Mouse (Mus musculus) thymus, adult 18-20 months (tissue): ENCODE data around the gene Fkbp4.

Experiments used
- DNase-seq, 2 experiments: peaks; one replicate each; pipeline ENCODE4 v3.0.0; 2022; ENCODE audit warnings: mixed read lengths in 2 of 2

Gene Fkbp4

DNA sequence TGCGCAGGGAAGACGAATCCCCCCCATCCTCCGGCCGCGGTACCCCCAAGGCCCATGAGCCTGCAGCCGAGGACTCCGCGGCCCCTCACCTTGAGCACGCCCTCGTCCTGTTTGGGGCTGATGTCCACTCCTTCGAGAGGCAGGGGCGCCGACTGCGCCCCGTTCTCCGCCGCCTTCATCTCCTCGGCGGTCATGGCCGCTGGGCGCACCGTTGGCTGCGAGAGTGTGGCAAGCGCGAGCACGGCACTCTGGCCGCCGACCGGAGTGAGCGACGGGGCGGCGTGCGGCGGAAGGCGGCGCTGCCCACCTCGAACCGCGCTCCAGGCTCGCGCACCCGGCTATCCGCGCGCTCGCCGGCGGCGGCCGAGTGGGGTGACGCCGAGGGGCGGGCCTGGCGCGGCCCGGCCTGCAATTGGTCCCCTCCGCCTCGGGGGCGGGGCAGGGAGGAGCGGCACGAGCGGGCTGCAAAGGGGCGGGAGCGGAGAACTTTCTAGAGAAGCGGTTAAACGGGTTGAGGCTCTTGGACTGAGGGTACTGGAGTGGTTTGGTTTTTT is at the start of gene Fkbp4:
TSS of gene Fkbp4 (minus strand) at position 361 of the 554 bp plus-strand sequence.
- DNase-seq = peak; percentile 90 to 91

DNA sequence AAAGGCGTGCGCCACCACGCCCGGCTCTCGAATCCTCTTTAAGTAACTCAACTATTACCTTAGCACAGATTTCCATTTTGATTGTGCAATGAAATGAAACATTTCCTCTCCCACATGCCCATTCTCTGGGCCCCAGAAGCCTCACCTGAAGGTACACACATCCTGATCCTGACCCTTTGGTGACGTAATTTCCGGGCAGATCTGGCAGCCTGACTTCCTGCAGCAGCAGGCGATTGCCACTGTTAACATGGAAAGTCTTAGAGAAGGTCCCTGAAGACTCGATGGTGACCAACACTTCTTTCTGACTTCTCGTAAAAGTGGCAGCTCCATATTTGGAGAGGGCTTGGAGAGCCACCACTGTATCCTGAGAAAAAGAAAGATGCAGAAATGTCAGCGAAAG is 49.3 kb upstream of the Fkbp4 start:
- no peak for DNase-seq

GRCm38 (mm10) chr6:128479463-128480454 is 41.3 kb upstream of the Fkbp4 start:
- peak; percentile 81 to 85 for DNase-seq

DNA sequence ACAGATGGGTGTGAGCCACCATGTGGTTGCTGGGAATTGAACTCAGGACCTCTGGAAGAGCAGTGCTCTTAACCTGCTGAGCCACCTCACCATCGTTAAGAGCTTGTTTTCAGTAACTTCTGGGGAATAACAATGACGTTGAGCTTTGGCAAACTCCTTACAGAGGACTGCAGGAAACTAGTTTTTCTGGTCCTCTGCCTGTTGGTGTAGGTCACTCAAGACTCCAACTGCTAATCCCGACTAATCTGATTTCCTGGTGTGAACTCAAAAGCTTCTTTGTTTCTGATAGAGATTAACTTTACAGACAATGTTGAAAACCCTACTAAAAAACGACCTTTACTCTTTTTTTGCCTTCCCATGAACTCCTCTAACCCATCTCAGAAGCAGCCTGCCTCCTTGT is 39.0 kb upstream of the Fkbp4 start:
- DNase-seq = no peak

DNA sequence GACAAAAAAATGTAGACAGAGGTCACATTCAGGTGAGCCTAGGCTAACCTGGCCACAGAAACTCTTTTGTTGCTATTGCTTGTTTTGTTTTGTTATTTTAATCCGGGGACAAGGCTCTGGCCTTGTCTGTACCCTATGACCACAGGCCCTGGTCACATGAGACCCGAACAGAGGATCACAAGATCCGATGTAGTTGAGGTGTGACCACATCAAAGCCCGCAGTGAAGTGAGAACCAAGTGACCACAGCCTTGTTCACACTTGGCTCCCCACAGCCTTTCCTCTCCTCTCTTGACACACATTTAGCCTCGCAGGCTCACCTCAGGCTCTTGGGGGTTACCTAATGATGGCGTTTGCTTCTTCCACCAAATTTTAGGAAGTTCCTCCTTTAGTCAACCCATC is 35.6 kb upstream of the Fkbp4 start:
- DNase-seq = no peak

DNA sequence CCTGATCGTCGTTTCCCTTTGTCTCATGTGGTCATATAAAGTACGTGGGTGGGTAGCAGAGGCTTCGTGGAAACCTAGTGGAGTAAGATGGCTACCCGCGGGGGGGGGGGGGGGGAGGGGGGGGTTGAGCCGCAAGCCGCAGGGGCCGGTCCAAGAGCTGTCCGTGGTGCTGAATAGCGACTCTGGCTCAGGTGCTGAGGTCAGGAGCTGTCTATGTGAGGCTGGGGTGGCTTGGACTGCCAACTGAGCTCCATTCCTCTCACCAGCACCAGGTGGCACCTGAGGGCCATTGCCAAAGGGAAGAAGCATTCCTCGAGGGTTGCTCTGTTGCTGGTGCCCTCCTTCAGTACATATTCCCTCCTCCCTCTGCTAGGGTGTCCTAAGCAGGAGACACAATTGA is 31.0 kb upstream of the Fkbp4 start:
- DNase-seq = no peak

DNA sequence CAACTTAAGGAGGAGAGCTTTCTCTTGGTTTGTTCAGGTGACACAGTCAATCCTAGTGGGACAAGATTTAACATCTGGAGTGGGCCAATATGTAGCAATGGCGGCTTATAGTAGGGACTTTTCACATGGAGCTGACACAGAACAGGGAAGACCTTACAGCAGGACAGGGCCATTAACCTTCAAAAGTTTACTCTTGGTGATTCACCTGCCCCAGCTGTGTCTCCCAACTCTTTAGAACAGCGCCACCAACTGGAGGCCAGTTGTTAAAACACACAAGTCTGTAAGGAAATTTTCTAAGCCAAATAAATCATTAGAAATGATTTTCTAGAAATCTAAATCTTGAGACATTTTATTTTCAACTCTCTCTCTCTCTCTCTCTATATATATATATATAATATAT is 28.8 kb upstream of the Fkbp4 start:
- DNase-seq = no peak

GRCm38 (mm10) chr6:128466563-128466962 is 28.1 kb upstream of the Fkbp4 start:
- DNase-seq = no peak

- DNase-seq = no peak
Measured at GRCm38 (mm10) chr6:128466043-128466442, 27.6 kb upstream of the Fkbp4 start.

- DNase-seq = no peak
Measured at GRCm38 (mm10) chr6:128464996-128465395, 26.5 kb upstream of the Fkbp4 start.

DNA sequence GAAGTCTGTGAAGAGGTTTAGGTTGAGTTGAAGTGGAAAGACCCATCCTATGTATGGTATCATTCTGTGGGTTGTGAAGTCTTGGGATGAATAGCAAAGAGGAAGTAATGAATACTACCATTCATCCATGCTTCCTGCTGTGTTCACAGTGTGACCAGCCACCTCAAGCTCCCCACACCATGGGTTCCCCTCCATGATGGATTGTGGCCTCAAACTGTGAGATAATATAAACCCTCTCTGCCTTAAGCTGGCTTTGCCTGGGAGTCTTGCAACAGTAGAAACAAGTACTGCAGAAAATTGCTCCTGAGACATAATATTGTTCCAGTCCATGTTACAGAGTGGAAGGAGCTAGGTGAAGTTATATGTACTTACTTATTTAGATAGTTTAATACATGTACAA is 23.1 kb upstream of the Fkbp4 start:
- no peak for DNase-seq

DNA sequence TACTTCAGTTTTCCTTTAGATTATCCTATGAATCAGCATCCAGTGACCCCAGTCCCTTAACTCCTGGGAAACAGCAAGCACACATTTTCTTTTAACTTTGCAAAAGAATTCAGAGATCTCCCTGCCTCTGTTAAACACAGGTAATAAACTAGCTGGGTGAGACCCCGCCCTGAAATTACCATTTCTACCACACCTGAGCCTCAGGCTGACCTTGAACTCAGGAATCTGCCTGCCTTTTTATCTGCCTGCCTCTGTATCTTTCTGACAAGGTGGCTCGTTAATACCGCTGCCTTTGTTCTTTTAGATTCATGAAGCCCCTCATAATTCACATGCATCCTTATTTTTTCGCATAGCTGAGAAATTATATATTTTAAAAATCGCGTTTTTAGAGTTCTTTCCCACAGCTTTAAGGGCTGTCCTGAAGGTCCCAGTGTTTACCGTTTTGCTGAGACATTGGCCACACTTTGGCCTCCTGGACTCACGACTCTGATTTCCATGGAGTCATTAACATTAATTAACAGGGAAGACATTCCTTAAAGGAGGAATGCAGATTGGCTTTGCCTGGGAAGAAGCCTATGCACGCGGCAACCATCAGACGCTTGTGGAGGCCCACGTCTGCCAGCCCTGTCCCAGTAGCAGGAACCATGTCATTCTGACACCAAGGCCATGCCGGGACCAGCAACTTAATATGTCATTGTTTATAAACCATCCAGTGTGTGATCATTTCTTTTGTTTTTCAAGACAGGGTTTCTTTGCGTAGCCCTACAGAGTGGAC is 22.4 kb upstream of the Fkbp4 start:
- no peak for DNase-seq

DNA sequence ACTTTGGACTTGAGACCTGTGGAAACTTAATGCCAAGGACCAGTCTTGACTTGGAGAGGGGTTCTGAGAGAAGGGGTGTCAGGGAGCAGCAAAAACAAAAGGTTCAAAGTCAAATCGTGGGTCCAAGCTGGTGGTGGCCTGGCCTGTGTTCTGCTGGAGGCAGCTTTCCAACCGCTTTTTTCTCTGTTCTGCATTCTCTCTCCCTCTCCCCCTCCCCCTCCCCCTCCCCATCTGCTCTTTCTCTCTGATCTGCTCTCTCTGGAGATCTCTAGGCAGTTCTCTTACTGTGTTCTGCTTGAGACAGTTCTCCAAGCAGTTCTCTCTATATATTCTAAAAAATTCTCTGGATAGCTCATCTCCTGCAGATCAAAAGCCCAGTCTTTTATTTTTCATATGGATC is 21.8 kb upstream of the Fkbp4 start:
- no peak for DNase-seq

GRCm38 (mm10) chr6:128457186-128457585 is 18.7 kb upstream of the Fkbp4 start:
- no peak for DNase-seq

DNA sequence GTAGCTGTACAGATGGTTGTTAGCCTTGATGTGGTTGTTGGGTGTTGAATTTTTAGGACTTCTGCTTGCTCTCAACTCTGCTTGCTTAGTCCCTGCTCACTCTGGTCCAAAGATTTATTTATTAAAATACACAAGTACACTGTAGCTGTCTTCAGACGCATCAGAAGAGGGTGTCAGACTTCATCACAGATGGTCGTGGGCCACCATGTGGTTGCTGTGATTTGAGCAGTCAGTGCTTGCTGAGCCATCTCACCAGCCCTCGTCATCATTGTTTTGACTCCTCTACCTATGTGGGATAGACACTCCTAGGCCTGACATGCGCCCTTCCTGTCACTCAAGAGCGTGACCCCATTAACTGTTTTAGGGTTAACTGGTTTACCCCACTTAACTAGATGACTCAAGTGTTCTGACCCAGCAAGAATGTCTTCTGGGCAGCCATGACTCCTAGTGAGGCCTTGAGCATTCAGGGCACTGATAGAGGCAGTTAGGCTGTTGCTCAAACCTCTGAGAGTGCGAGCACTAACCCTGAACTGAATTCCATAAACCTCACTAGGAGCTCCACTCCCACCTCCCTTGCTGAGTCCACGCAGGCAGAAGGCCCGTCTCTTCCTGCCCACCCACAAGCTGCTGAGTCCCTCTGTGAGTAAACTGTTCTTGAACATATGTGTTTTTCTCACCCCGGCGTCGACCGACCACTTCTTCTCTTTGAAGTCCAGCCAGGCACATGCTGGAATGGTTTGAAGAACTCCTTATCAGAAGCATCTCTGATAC is 17.5 kb upstream of the Fkbp4 start:
- DNase-seq = no peak

DNA sequence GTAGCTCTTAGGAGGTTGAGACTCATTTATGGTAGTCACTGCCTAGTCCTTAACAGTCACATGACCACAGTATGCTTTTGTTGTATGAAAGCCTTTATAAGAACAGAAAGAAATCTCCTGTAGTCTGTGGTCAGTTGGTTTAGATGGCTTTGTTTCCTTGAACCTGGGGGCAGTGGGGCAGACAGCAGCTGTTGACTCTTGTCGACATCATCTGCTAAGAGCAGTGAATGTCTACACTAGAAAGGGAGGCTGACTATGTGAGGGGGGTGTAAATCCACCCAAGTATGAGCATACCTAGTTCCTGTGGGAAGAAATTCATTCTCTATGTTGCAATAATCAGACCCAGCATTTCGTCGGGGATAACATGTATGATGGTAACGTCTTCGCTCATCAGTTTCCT is 8.6 kb upstream of the Fkbp4 start:
- no peak for DNase-seq

DNA sequence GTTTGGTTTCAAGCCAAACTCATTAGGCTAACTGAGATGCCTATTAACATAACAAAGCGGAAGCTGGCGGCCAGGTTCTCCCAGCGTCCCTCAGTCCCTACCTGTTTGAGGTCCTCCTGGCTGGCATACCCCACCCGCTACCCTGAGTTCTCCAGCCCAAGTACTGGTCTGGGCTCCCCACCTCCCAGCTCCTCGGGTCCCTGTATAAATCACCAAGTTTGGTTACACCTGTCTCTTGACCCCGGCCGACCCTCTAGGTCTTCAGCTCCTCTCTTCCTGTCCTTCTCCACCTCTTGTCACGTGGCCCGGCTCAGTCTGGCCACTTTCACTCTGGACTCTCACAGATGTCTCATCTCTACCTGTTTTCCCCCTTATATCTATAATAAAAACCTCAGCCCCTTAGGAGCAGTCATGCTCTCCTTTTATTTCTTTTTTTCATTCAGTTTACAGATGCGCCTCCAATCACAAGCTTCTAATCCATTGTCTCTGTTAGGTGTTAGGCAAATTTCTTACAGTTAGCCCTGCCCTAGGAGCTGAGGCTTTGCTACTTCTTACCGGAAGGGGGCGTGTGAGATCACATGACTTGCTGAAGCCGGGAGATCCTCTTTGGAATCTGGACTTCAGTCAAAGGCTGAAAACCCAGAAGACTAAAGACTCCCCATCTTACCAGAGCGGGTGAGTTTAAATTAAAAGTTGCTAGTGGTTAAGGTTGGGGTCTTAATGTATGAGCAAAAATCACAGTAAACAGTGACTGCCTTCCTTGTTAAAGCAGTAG is 7.5 kb upstream of the Fkbp4 start:
- no peak for DNase-seq

DNA sequence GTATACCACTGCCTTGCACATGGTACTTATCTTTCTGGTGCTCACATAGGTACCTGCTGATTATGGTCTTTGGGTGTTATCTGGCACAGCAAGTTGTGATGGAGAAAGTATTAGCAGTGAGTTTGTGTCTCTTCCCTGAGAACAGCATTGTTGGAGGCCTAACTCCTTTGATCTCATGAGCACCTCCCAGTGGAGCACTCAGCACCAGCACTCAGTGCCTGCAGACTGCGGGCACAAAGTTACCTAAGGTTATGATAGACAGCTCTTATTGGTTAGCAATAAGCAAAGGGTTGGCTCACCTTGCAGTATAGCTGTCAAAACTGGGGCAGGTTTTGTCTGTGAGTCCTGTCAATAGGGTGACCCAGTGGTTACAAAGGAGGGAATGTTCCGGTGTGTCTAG is 1.8 kb upstream of the Fkbp4 start:
- no peak for DNase-seq

DNA sequence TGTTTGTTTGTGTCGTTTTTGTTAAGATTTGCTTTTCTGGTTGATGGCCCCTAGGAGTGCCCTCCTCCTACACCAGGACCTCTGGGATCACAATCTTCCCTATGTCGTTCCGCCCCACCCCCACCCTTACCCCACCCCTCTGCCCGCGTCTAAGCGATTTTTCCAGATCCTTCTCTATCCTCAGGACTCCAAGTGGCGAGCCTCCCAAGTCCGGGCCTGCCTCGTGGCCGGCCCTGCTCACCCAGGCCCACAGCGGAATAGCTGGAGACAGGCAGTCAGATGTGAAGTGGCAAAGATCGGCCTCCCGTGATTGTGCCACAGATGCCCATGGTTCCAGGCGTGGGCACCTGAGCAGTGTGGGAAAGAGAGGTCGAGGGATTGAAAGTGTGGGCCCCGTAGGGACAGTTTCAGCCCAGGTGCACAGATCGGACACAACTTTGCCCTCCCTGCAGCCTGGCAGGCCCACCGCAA is 429 bp upstream of the Fkbp4 start:
- DNase-seq = peak; percentile 26 to 38

- DNase-seq = peak; percentile 61 to 62
Measured at GRCm38 (mm10) chr6:128437731-128438316, 653 bp downstream of the Fkbp4 start.

DNA sequence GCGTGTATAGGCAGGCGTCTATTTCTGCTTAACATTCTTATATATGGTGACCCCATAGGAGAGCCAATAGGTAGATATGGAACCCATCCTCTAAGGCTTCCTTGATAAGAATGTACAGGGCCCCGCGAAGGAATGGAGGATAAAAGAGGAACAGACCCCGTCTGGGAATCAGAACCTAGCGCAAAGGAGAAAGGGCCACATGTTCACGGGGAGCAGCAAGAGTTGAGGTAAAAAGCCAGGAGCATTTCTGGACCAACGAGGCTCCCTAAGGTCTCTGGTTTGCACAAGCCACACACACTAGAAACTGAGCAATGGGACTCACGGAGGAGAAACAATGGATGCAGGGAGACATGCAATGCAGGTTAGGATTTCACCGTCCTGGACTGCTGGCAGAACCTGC is 1.2 kb downstream of the Fkbp4 start:
- DNase-seq = no peak
